Mouse (Mus musculus): ENCODE results near the gene Midn. TPM values are rescaled to one million over a fixed set of nuclear protein-coding genes. Genes with fewer than 3 reads are reported as not detected.

Midn gene
- polyA plus RNA-seq, 1 experiment from 2014 or later: 25.7 TPM

- H3K4me1 ChIP-seq: peaks cover 11% of the 10 kb centered on the region
- ATAC-seq (ENCODE audit: insufficient number of reproducible peaks, insufficient read depth, low FRiP score, low TSS enrichment, low read depth): no peak
- no peaks in the 10 kb centered on the region for H3K9me3 ChIP-seq
- H3K27me3 ChIP-seq: 0 out of 2 replicates have a peak, but pooled peaks cover 4% of the 10 kb centered on the region
- 49% methylated on average over 10 of the region's 10 CpGs for WGBS
- H3K27ac ChIP-seq: no peak overlapping the region
- H3K9ac ChIP-seq: no peak overlapping the region
- H3K4me2 ChIP-seq: no peak overlapping the region
- no peaks in the 10 kb centered on the region for H3K36me3 ChIP-seq
- H3K4me3 ChIP-seq: no peak overlapping the region
These were observed 59.6 kb downstream of the Midn start for GRCm38 (mm10) chr10:80207676-80208075.

Other genes with a start within 250 kb of the Midn start
- 47.6 and 49.3 TPM in 2 replicates for gene Med16, start 239.3 kb upstream of the Midn start, polyA plus RNA-seq (2015; fragmentation: Nextera tagmentation; extraction: Ambion mirVana)
- 8.1 and 29.9 TPM in 2 replicates for gene Gm26602, start 237.4 kb upstream of the Midn start, polyA plus RNA-seq (2015; fragmentation: Nextera tagmentation; extraction: Ambion mirVana)
- 0.98 and 1.3 TPM in 2 replicates for gene Kiss1r, start 231.3 kb upstream of the Midn start, polyA plus RNA-seq (2015; fragmentation: Nextera tagmentation; extraction: Ambion mirVana)
- gene R3hdm4, start 227.1 kb upstream of the Midn start, polyA plus RNA-seq (2015; fragmentation: Nextera tagmentation; extraction: Ambion mirVana): 190 and 206 TPM in 2 replicates
- 5.3 and 6.9 TPM in 2 replicates for gene Arid3a, start 221.2 kb upstream of the Midn start, polyA plus RNA-seq (2015; fragmentation: Nextera tagmentation; extraction: Ambion mirVana)
- 97.7 and 106 TPM in 2 replicates for gene Wdr18, start 188.1 kb upstream of the Midn start, polyA plus RNA-seq (2015; fragmentation: Nextera tagmentation; extraction: Ambion mirVana)
- 0.52 and 0.83 TPM in 2 replicates for gene Grin3b, start 177.6 kb upstream of the Midn start, polyA plus RNA-seq (2015; fragmentation: Nextera tagmentation; extraction: Ambion mirVana)
- gene Tmem259, start 163.9 kb upstream of the Midn start, polyA plus RNA-seq (2015; fragmentation: Nextera tagmentation; extraction: Ambion mirVana): 15.4 and 17.0 TPM in 2 replicates
- 298 and 319 TPM in 2 replicates for gene Cnn2, start 159.7 kb upstream of the Midn start, polyA plus RNA-seq (2015; fragmentation: Nextera tagmentation; extraction: Ambion mirVana)
- 2.2 and 2.6 TPM in 2 replicates for gene Abca7, start 151.8 kb upstream of the Midn start, polyA plus RNA-seq (2015; fragmentation: Nextera tagmentation; extraction: Ambion mirVana)
- 3.9 and 4.6 TPM in 2 replicates for gene Arhgap45, start 131.6 kb upstream of the Midn start, polyA plus RNA-seq (2015; fragmentation: Nextera tagmentation; extraction: Ambion mirVana)
- 247 and 265 TPM in 2 replicates for gene Polr2e, start 108.5 kb upstream of the Midn start, polyA plus RNA-seq (2015; fragmentation: Nextera tagmentation; extraction: Ambion mirVana)
- 445 and 488 TPM in 2 replicates for gene Gpx4, start 101.1 kb upstream of the Midn start, polyA plus RNA-seq (2015; fragmentation: Nextera tagmentation; extraction: Ambion mirVana)
- gene Sbno2, start 42.7 kb upstream of the Midn start, polyA plus RNA-seq (2015; fragmentation: Nextera tagmentation; extraction: Ambion mirVana): 15.8 and 16.1 TPM in 2 replicates
- 18.5 and 19.0 TPM in 2 replicates for gene Stk11, start 32.5 kb upstream of the Midn start, polyA plus RNA-seq (2015; fragmentation: Nextera tagmentation; extraction: Ambion mirVana)
- 491 and 513 TPM in 2 replicates for gene Atp5d, start 9.6 kb upstream of the Midn start, polyA plus RNA-seq (2015; fragmentation: Nextera tagmentation; extraction: Ambion mirVana)
- gene Cbarp, start 7.4 kb upstream of the Midn start, polyA plus RNA-seq (2015; fragmentation: Nextera tagmentation; extraction: Ambion mirVana): 6.8 and 9.8 TPM in 2 replicates
- 142 and 162 TPM in 2 replicates for gene Cirbp, start 17.7 kb downstream of the Midn start, polyA plus RNA-seq (2015; fragmentation: Nextera tagmentation; extraction: Ambion mirVana)
- gene 1600002K03Rik, start 24.7 kb downstream of the Midn start, polyA plus RNA-seq (2015; fragmentation: Nextera tagmentation; extraction: Ambion mirVana): 11.0 and 11.6 TPM in 2 replicates
- gene Efna2, start 31.2 kb downstream of the Midn start, polyA plus RNA-seq (2015; fragmentation: Nextera tagmentation; extraction: Ambion mirVana): 26.8 and 38.8 TPM in 2 replicates
- 96.1 and 97.6 TPM in 2 replicates for gene Mum1, start 78.2 kb downstream of the Midn start, polyA plus RNA-seq (2015; fragmentation: Nextera tagmentation; extraction: Ambion mirVana)
- 266 and 299 TPM in 2 replicates for gene Ndufs7, start 100.8 kb downstream of the Midn start, polyA plus RNA-seq (2015; fragmentation: Nextera tagmentation; extraction: Ambion mirVana)
- gene Gamt, start 112.7 kb downstream of the Midn start, polyA plus RNA-seq (2015; fragmentation: Nextera tagmentation; extraction: Ambion mirVana): 27.2 and 33.6 TPM in 2 replicates
- gene Dazap1, start 113.2 kb downstream of the Midn start, polyA plus RNA-seq (2015; fragmentation: Nextera tagmentation; extraction: Ambion mirVana): 66.0 and 70.6 TPM in 2 replicates
- 1,000 and 1,047 TPM in 2 replicates for gene Rps15, start 144.2 kb downstream of the Midn start, polyA plus RNA-seq (2015; fragmentation: Nextera tagmentation; extraction: Ambion mirVana)
- 9.3 and 9.4 TPM in 2 replicates for gene Apc2, start 147.7 kb downstream of the Midn start, polyA plus RNA-seq (2015; fragmentation: Nextera tagmentation; extraction: Ambion mirVana)
- gene 2310011J03Rik, start 172.3 kb downstream of the Midn start, polyA plus RNA-seq (2015; fragmentation: Nextera tagmentation; extraction: Ambion mirVana): 49.3 and 57.9 TPM in 2 replicates
- 4.4 and 4.9 TPM in 2 replicates for gene Pcsk4, start 181.2 kb downstream of the Midn start, polyA plus RNA-seq (2015; fragmentation: Nextera tagmentation; extraction: Ambion mirVana)
- gene Reep6, start 181.7 kb downstream of the Midn start, polyA plus RNA-seq (2015; fragmentation: Nextera tagmentation; extraction: Ambion mirVana): 6.0 and 6.3 TPM in 2 replicates
- 3.2 and 4.3 TPM in 2 replicates for gene Adamtsl5, start 200.1 kb downstream of the Midn start, polyA plus RNA-seq (2015; fragmentation: Nextera tagmentation; extraction: Ambion mirVana)
- 1.8 and 2.6 TPM in 2 replicates for gene Plk5, start 208.2 kb downstream of the Midn start, polyA plus RNA-seq (2015; fragmentation: Nextera tagmentation; extraction: Ambion mirVana)
- gene Mex3d, start 239.4 kb downstream of the Midn start, polyA plus RNA-seq (2015; fragmentation: Nextera tagmentation; extraction: Ambion mirVana): 8.9 and 10.4 TPM in 2 replicates